Mouse (Mus musculus) frontal cortex, postnatal 25 days (tissue): Measurements from ENCODE around the gene 1700061G19Rik.
"Not testable (repeated sequence)": the region's sequence is repeated elsewhere in the genome, so short reads cannot be mapped to it uniquely, and the experiment has no call there.

Experiments
- DNase-seq, 2 experiments: peaks; one replicate each; pipeline ENCODE4 v3.0.0; 2022; ENCODE audit warnings: low spot score in 2 of 2

1700061G19Rik gene

DNA sequence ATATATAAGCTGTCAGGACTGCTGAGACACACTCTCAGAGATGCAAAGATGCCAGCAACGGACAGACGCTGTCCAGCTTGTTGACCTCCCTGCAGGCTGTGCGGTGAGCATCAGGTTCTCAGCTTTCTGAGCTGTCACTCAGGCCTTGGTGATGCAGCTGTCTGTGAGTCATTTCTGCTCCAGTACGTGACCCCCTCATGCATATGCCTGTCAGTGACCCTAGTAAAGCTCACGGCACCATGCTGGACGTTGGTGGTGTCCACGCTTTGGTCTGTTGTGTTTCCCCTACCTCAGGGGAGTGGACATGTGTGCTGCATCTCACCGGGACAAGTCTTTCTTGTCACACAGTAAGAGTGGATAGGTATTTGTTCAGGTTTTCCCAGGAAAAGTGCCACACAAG is 3.5 kb upstream of the 1700061G19Rik start:
- DNase-seq: no peak

- DNase-seq: no peak
These were observed 2.8 kb upstream of the 1700061G19Rik start for GRCm38 (mm10) chr17:56872512-56872911.

GRCm38 (mm10) chr17:56874237-56874636 is 1.0 kb upstream of the 1700061G19Rik start, which contains the start of gene Acsbg2:
Acsbg2 (minus strand) TSS chr17:56874447.
- DNase-seq: no peak

- DNase-seq: no peak
These were observed 1.2 kb downstream of the 1700061G19Rik start for GRCm38 (mm10) chr17:56876465-56876864.

DNA sequence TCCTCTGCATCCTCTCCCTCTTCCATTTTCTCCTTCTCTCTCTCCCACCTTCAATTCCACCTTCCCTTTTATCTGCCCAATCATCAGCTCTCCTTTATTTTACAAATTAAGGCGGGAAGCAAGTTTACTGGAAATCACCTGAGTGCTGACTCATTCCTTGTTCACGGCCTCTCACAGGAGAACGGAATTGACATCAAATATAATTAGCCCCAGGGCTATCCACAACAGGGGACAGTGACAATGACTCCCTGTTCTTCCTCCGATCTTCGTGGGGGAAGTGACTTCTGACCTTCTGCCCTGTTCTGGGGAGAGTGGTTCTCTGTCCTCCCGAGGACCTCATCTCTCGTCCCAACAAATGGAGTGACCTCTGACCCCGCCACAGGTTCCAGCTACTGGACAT is 1.7 kb downstream of the 1700061G19Rik start:
- DNase-seq: no peak

DNA sequence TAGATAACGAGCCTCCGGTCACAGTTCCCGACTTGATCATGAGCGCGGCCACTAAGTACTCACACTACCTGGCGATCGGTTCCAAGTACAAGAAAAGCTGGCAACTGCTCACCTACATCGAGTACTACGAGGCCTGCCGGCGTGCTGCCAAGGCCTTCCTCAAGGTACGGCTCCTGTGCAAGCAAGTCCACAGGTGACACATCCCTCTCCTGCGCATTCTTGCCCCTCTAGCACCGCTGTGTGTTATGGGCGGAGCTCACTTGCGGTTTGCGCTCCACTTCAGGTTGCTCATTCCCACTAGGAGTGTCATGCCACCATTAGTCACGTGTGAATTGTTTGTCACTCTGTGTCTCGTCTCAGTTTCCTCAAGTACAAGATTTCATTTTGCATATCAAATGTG is 2.1 kb downstream of the 1700061G19Rik start:
- DNase-seq: no peak

GRCm38 (mm10) chr17:56883612-56884011 is 8.3 kb downstream of the 1700061G19Rik start:
- no peak for DNase-seq

- DNase-seq: no peak
These were observed 9.1 kb downstream of the 1700061G19Rik start for GRCm38 (mm10) chr17:56884331-56884730.

DNA sequence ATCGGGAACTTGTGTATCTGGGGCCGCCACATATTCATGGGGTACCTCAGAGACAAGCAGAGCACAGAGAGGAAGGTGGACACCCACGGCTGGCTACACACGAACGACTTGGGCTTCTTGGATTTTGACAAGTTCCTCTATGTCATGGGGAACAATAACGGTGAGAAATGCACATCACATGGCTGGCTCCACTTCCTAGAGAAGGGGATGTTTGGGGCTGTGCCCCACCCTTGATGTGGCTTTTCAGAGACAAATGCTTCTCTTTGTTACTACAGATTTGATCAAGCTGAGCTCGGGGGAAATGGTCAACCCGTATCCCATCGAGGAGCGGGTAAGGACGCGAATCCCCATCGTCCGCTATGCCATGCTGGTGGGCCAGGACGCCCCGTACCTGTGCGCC is 9.5 kb downstream of the 1700061G19Rik start:
- no peak for DNase-seq

DNA sequence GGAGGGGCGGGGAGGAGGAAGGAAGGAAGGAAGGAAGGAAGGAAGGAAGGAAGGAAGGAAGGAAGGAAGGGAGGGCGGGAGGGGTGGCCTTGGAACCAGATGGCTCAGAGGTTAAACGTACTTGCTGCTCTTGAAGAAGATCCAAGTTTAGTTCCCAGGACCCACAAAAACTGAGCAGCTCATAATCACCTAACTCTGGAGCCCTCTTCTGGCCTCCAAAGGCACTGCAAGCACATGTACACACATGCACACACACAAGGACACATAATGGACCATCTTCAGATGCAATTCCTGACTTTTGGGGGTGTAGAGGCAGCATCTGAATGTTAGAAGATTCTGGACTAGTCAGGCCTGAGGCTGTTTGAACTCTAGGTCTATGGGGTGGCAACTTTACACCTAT is 12.8 kb downstream of the 1700061G19Rik start:
- no peak for DNase-seq

- no peak for DNase-seq
These were observed 14.7 kb downstream of the 1700061G19Rik start for GRCm38 (mm10) chr17:56890018-56890417.

GRCm38 (mm10) chr17:56895368-56895918 is 20.2 kb downstream of the 1700061G19Rik start:
- no peak for DNase-seq

GRCm38 (mm10) chr17:56896513-56897129 is 21.3 kb downstream of the 1700061G19Rik start:
- DNase-seq: no peak

DNA sequence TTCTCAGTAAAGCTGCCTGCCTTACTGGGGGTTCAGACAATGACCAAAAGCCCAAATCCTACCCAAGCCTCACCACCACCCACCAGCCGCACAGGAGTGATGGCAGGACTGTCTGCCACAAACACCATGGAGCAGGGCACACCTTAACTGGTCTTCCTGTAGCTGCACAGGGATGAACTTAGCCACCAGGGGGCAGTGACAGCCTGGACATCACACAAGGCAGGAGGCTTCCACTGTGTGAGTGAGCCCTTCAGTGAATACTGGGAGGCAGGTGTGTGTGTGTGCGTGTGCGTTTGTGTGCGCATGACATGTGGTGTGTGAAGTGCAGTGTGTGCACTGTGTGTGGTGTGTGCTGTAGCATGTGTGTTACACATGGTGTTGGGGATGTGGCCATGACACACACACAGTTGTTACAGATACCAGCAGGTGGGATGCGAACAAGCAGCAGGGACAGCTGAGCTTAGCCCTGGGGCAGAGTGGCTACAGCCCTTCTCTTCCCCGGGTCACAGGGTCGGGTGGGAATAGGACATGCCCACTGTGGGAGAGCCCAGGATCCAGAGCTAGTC is 22.4 kb downstream of the 1700061G19Rik start:
- peak; percentile 68 to 82 for DNase-seq

DNA sequence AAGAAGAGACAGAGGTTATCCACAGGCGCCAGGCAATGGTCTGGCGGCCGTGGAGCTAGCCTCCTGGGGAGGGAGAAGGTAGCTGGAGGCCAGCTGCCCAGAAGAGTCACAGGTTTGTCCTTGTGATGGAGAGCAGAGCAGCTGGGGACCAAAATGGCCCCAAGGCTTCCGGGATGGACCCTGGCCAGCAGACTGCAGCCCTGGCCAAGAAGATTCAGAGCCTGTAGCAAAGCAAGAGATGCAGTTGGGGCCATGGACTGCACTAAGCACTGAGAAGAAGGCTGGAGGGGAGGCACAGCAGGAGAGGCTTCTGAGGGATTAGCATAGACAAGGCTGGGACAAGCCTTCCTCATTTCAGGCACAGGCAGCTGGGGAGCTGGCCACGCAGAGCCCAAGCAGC is 27.4 kb downstream of the 1700061G19Rik start:
- DNase-seq: no peak

DNA sequence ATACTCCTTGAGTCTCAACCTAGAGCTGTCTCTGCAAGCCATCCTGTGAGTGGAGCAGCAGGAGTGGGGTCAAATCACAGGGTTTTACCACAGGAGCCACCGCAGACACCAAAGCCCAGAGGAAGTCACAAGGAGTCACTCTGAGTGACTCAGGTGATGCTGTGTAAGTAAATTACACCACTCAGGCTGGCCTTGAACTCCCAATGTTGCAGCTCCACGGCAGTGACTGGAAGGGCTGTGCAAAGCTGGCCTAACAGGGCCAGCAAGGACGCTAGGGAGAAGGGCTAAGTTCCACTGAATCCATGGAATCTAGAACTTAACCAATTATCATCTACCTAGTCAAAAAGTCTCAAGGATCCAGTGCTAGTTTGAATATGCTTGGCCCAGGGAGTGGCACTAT is 30.9 kb downstream of the 1700061G19Rik start:
- DNase-seq: no peak

- DNase-seq: no peak
These were observed 31.8 kb downstream of the 1700061G19Rik start for GRCm38 (mm10) chr17:56907096-56907495.

DNA sequence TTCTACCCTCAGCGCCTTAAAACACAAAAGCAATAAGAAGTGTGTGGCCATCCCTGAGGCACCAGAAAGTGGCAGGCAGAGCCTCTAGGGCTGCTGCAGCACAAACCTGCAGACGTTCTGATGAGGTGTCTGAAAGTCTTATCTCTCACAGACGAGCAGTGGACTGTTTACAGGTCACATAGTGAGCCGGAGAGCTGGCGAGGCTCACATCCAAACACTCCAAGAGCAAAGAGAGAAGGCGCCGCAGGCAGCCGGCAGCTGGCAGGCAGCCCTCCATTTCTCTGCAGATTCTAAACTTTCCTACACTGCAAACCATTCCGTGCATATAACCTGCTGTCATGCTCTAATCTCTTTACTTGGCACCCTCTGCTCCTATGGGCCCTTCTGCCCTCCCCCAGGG is 32.6 kb downstream of the 1700061G19Rik start:
- DNase-seq: no peak

GRCm38 (mm10) chr17:56909764-56910163 is 34.5 kb downstream of the 1700061G19Rik start:
- not testable (repeated sequence) for DNase-seq

GRCm38 (mm10) chr17:56913023-56913422 is 37.7 kb downstream of the 1700061G19Rik start:
- no peak for DNase-seq

GRCm38 (mm10) chr17:56913444-56913843 is 38.2 kb downstream of the 1700061G19Rik start:
- DNase-seq: no peak

- no peak for DNase-seq
These were observed 41.9 kb downstream of the 1700061G19Rik start for GRCm38 (mm10) chr17:56917166-56917565.

DNA sequence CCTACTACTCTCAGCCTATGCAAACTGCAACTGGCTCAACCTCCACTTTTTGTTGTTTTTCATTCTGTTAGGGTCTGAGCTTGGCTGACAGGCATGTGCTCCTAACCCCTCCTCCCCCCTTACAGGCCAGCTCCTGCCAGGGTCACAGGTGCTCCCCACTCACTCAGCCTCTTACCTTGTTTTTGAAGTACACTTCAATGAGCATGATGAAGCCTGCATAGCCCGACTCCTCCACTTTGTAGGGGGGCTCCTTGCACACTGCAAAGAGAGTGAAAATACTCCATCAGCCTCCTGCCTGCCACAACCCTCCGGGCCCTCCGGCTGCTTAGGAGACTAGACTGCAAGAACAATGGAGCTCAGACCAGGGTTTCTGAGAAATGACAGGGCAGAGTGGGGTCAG is 44.4 kb downstream of the 1700061G19Rik start:
- DNase-seq: no peak
